Mouse (Mus musculus): Measurements from ENCODE around the gene Six3. TPM values are rescaled to one million over a fixed set of nuclear protein-coding genes. Genes with fewer than 3 reads are reported as not detected.

Six3 gene
- polyA plus RNA-seq (2021; fragmentation: Nextera tagmentation), result 0.24 and 0.78 TPM in 2 replicates
- long read RNA-seq, experiment 1, result 0 reads
- long read RNA-seq, experiment 2, partial matches to known transcripts, result 0 of 3 reads
- long read RNA-seq, experiment 2, other reads (novel, unspliced or antisense), result 0 of 3 reads

GRCm38 (mm10) chr17:85613266-85613860 is at the start of gene Six3:
TSS of gene Six3 (plus strand) at chr17:85613608.

Other genes starting within 250 kb of the Six3 start
- 0.06 TPM in 1 of 2 replicates, not detected in the other for gene Six2, start 74.7 kb downstream of the Six3 start, polyA plus RNA-seq (2021; fragmentation: Nextera tagmentation)

Data from layer of hippocampus, adult 6 months (tissue).